Mouse (Mus musculus) fat pad, adult 2 months (tissue): ENCODE measurements around the gene Eif4h.
"Not testable (repeated sequence)": the region's sequence is repeated elsewhere in the genome, so short reads cannot be mapped to it uniquely, and the experiment has no call there.

Experiments
- DNase-seq: peaks from one replicate; pipeline ENCODE4 v3.0.0-alpha.2; 2011; ENCODE audit warnings: low read depth, low spot score; ENCODE audit errors: extremely low read depth

Eif4h gene

DNA sequence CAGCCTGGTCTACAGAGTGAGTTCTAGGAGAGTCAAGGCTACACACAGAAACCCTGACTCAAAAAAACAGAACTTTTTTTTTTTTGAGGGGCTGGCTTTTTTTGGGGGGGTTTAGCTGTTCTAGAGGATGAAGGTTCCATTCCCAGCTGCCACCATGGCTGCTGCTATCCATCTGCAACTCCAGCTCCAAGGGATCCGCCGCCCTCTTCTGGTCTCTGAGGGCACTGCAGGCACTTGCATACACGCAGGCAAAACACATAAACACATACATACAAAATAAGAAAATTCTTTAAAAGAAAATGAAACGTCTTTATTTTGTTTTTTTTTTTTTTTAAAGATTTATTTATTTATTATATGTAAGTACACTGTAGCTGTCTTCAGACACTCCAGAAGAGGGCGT, 11.6 kb upstream of the Eif4h start:
- DNase-seq = no peak

DNA sequence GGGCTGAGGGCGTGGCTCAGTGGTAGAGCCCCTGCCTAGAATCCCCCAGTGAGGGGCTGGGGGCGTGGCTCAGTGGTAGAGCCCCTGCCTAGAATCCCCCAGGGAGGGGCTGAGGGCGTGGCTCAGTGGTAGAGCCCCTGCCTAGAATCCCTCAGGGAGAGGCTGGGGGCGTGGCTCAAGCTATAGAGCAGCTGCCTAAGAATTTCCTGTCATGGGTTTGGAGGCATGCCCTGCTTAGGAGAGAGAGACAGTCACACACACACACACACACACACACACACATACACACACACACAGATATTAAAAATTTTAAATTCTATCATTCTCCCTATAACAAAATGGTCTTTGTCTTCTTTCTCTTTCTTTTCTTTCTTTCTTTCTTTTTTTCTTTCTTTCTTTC, 9.7 kb upstream of the Eif4h start:
- DNase-seq = not testable (repeated sequence)

DNA sequence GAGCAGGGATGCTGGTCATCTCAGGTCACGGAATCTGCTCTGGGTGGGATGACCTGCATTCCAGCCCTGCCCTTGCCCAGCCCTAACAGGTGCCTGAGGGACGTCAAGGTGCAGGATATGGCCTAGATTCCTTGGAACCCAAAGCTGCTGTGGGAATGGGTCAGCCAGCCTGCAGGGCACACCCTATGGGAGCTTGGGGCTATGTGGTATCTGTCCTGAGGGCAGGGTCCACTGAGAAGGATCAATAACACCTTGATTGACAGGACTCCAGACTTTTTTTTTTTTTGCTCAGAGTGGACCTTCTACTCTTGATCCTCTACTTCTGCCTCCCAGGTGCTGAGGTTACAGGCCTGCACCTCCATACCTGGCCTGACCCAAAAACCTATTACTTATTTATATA, 8.1 kb upstream of the Eif4h start:
- DNase-seq = no peak

- DNase-seq = no peak
Observed at GRCm38 (mm10) chr5:134646461-134646860, 7.2 kb upstream of the Eif4h start.

GRCm38 (mm10) chr5:134644643-134645118, 5.4 kb upstream of the Eif4h start:
- DNase-seq = no peak

DNA sequence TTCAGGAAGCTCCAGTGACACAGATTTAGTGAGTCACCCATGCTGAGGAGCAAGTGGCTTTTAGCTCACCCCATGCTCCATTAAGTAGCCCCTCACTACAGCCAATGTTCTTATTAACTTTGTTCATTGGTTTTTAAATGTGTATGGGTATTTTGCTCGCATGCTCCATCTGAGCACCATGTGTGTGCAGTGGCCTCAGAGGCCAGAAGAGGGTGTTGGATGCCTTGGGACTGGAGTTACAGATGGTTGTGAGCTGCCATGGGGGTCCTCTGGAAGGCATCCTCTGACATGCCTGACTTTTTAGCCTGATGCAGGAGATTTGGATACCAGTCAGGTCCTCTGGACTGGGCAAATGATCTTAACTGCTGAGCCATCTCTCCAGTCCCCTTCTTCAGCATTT, 4.8 kb upstream of the Eif4h start:
- DNase-seq = no peak

GRCm38 (mm10) chr5:134640371-134640770, 1.1 kb upstream of the Eif4h start:
- no peak for DNase-seq

DNA sequence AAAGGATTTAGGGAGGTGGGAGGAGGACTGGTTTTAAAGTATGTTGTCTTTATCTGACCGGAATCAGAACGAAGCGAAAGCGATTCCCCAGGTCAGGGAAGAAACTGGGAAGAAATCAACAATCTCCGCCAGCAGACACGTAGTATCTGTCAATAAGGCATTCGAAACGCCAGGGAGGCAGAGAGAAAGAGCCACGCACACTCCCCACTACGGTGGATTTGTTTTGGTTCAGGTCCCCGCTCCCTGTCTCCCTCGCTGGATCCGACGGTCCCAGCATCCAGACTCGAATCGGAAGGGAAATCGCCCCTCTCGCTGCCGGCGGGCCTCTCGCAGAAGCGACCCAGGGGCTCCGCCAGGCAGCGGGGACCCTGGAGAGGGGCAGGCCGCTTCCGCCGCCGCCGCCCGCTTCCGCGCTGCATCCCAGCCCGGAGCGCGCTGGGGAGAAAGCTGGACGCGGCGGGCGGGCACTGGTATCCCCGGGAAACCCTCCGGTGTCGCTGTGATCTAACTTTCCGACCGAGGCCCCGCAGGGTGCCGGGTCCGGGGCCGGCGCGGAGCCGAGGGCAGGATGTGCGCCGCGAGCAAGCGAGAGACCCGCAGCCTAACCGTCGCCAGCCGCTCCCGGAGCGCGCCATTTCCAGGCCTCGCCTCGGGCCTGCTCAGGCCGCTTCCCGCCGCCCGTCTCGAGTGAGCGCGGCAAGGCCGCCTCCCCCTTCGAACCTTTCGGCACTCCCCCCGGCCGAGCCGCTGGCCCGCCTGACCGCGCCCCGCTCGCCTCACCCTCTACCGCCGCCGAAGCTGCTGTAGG, 625 bp downstream of the Eif4h start:
- DNase-seq = no peak

- no peak for DNase-seq
Observed at GRCm38 (mm10) chr5:134637820-134638367, 1.4 kb downstream of the Eif4h start.

- DNase-seq = no peak
Observed at GRCm38 (mm10) chr5:134632841-134633240, 6.4 kb downstream of the Eif4h start.

- DNase-seq = no peak
Observed at GRCm38 (mm10) chr5:134630835-134631234, 8.5 kb downstream of the Eif4h start.

GRCm38 (mm10) chr5:134629508-134629907, 9.8 kb downstream of the Eif4h start:
- DNase-seq = no peak

DNA sequence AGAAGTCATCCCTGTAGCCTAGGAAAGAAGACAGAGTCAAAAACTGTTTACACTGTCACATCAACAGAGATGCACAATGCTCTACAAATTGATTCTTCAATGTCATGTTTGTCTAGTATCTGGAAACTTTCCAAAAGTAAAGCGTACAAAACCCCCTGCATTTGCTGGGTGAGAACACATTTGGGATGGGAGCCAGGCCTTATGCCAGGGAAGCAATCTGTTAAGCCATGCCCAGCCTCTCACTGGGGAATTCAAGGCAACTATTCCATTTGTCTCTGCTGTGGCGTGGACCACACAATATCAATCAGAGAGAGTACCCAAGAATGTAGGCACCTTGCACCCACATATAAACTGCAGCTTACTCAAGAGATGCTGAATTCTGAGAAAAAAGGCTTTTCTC, 17.2 kb downstream of the Eif4h start:
- DNase-seq = no peak

- no peak for DNase-seq
Observed at GRCm38 (mm10) chr5:134621099-134621640, 18.1 kb downstream of the Eif4h start.

- no peak for DNase-seq
Observed at GRCm38 (mm10) chr5:134620457-134620856, 18.8 kb downstream of the Eif4h start.

GRCm38 (mm10) chr5:134617071-134617470, 22.2 kb downstream of the Eif4h start:
- DNase-seq = no peak

- no peak for DNase-seq
Observed at GRCm38 (mm10) chr5:134615780-134616179, 23.5 kb downstream of the Eif4h start.

GRCm38 (mm10) chr5:134615380-134615779, 23.9 kb downstream of the Eif4h start:
- no peak for DNase-seq

DNA sequence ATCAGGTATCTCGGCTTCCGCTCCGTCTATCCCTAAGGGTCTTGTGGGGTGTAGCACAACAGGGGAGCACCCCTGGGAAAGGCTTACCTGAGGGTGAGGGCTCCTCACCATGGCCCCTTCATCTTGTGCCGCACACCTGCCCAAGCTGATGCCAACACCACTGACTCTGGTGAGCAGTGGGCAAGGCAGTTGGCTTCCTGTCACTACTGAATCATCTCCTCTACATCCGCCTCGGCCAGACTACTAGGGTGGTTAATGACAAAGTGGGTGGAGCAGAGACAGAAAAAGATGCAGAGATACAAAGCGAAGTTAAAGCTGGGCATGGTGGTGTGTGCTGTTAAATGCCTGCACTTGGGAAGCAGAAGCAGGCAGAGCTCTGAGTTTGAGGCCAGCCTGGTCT, 24.5 kb downstream of the Eif4h start, which contains the start of gene Lat2:
TSS of gene Lat2 (minus strand) at position 224 of the 400 bp plus-strand sequence.
- no peak for DNase-seq

DNA sequence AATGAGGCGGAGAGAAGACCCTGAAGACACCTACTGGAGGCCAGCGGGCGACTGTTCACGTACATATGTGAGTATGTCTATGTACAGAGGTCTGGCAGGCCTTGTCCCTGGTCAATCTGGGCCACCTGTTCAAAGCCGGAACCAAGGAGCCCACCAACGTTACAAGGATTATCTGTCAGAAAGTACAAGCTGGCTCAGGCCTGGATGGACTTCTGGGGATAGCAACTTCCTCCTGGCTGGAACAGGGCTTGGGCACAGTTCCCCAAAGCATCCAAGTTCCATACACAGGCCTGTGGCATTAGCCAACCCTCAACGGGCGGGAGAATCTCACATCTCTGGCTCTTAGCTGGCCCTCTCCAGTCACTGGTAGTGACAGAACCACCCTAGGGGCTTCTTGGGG, 25.0 kb downstream of the Eif4h start:
- DNase-seq = no peak

DNA sequence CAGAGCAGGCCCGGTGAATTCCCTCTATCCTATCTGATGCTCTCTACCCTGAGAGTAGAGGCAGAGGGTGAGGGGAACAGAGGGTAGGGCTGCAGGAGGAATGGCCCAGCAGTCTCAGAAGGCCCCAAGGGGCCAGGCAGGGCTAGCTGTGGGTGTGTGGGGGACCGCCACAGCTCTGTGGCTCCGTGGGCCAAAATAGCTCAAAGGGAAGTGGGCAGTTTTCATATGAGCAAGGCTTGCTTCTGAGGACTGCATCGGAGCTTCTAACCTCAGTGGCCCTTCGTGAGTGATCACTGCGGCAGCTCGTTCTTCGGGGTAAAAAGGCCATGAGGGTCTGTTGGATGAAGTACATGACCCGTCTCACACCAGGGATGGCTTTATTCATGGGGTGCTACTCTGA, 25.6 kb downstream of the Eif4h start:
- DNase-seq = no peak

DNA sequence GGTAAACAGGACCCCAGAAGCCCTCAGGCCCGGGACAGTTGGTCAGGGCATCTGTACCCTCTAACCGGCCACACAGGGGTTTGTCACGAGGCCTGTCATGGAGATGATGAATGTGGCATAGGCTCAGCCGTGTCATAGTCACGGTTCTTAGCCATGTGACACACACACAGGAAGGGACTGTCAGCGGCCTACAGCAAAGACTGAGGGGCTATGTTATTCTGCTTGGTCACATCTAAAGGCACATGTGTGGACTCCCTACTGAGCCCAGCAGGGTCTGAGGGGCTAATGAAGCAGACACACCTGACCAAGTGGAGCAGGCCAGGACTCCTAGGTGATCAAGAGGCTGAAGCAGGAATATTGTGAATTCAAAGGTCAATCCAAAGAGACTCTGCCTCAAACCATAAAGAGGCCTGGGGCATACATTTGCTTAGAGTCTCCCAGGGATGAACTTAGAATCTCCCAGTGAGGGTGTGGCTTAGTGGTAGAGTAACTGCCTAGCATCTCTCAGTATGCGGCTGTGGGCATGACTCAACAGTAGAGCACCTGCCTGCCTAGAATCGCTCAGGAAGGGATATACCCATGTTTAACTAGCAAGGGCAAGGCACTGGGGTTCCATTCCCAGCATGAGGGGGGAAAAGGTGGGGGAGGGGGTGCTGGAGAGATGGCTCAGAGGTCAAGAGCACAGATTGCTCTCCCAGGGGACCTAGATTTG, 27.3 kb downstream of the Eif4h start:
- DNase-seq = no peak
